Mouse (Mus musculus) stomach, embryonic 16.5 days (tissue): Measurements from ENCODE around the gene Bcl7a. TPM values are rescaled to one million over a fixed set of nuclear protein-coding genes. Genes with fewer than 3 reads are reported as not detected.

Experiments
- ATAC-seq: fragments of 200-750 bp; cut with Nextera tagmentation; 2 replicates; pipeline ENCODE4 v1.8.0; 2017; ENCODE audit warnings: moderate number of reproducible peaks, moderate TSS enrichment; ENCODE audit not compliant: insufficient read depth, low FRiP score
- H3K27ac ChIP-seq: fragments of 300-500 bp; sonication (generic); 2 replicates; pipeline ENCODE4 v1.5.1; 2014; ENCODE audit warnings: low read length
- H3K27me3 ChIP-seq: fragments of 300-500 bp; sonication (generic); 2 replicates; pipeline ENCODE4 v1.6.1; 2014; ENCODE audit warnings: low read length, control low read depth, mixed read lengths; ENCODE audit not compliant: control insufficient read depth, insufficient read depth
- H3K36me3 ChIP-seq: fragments of 300-500 bp; sonication (generic); 2 replicates; pipeline ENCODE4 v1.6.1; 2014; ENCODE audit warnings: low read length; ENCODE audit not compliant: control insufficient read depth, insufficient read depth
- H3K4me1 ChIP-seq: fragments of 300-500 bp; sonication (generic); 2 replicates; pipeline ENCODE4 v1.6.1; 2014; ENCODE audit warnings: low read length, control low read depth, mixed read lengths; ENCODE audit not compliant: control insufficient read depth, insufficient read depth
- H3K4me2 ChIP-seq: fragments of 300-500 bp; sonication (generic); 2 replicates; pipeline ENCODE4 v1.6.1; 2014; ENCODE audit warnings: low read depth, low read length, mixed read lengths
- H3K4me3 ChIP-seq: fragments of 300-500 bp; sonication (generic); replicated peaks from 2 replicates; pipeline ENCODE4 v1.5.1; 2014; ENCODE audit warnings: mild to moderate bottlenecking, low read length
- H3K9ac ChIP-seq: fragments of 300-500 bp; sonication (generic); 2 replicates; pipeline ENCODE4 v1.6.1; 2014; ENCODE audit warnings: low read length
- H3K9me3 ChIP-seq: fragments of 300-500 bp; sonication (generic); replicated peaks from 2 replicates; pipeline ENCODE4 v1.6.1; 2016; ENCODE audit warnings: low read length, control low read depth; ENCODE audit not compliant: control insufficient read depth
- WGBS: fragments of 180-500 bp; shearing (Covaris S2); extraction: QIAGEN DNeasy Blood & Tissue Kit; methylation state at CpG from one replicate; pipeline ENCODE4 v1.1.7; 2014; 5-methylcytosine and 5-hydroxymethylcytosine counted together
- polyA plus RNA-seq: library from polyadenylated mRNA; unstranded; fragments of >200 nt; fragmentation: Nextera tagmentation; extraction: Ambion mirVana; gene quantifications from 2 replicates; pipeline ENCODE4 v1.2.1, GENCODE M21; 2015

Gene Bcl7a
- polyA plus RNA-seq, 1 experiment from 2014 or later = 20.4 TPM

- H3K4me2 ChIP-seq = no peak overlapping the region
- H3K4me3 ChIP-seq = no peak overlapping the region
- no peak for ATAC-seq
- H3K9ac ChIP-seq = no peak overlapping the region
- no peaks in the 10 kb centered on the region for H3K27me3 ChIP-seq
- 80% methylated on average over 13 of the region's 13 CpGs for WGBS
- H3K4me1 ChIP-seq = 0 out of 2 replicates have a peak, but pooled peaks cover 2% of the 10 kb centered on the region
- H3K36me3 ChIP-seq = peaks cover 11% of the 10 kb centered on the region; the same call in 1 of the 2 replicates
- H3K9me3 ChIP-seq = no peaks in the 10 kb centered on the region
- no peak overlapping the region for H3K27ac ChIP-seq
Observed at GRCm38 (mm10) chr5:123368869-123369488, 25.3 kb downstream of the Bcl7a start.

GRCm38 (mm10) chr5:123370049-123370448, 26.4 kb downstream of the Bcl7a start:
- no peaks in the 10 kb centered on the region for H3K27me3 ChIP-seq
- H3K9ac ChIP-seq = no peak overlapping the region
- peaks cover 11% of the 10 kb centered on the region; the same call in 1 of the 2 replicates for H3K36me3 ChIP-seq
- H3K9me3 ChIP-seq = no peaks in the 10 kb centered on the region
- WGBS = 81% methylated on average over 5 of the region's 5 CpGs
- ATAC-seq = no peak
- no peak overlapping the region for H3K4me3 ChIP-seq
- H3K27ac ChIP-seq = no peak overlapping the region
- H3K4me2 ChIP-seq = no peak overlapping the region
- H3K4me1 ChIP-seq = no peaks in the 10 kb centered on the region

- Histone ChIP-seq H3K4me2 (no peak overlapping the region), H3K9me3 (no peaks in the 10 kb centered on the region), H3K4me3 (no peak overlapping the region), H3K4me1 (peaks cover 19% of the 10 kb centered on the region; the same call in 1 of the 2 replicates), H3K27ac (no peak overlapping the region), H3K27me3 (no peaks in the 10 kb centered on the region), H3K36me3 (peaks cover 11% of the 10 kb centered on the region; the same call in 1 of the 2 replicates), H3K9ac (no peak overlapping the region)
- WGBS = 86% methylated on average over 10 of the region's 10 CpGs
- ATAC-seq = no peak
Observed at GRCm38 (mm10) chr5:123375262-123375661, 31.6 kb downstream of the Bcl7a start.

GRCm38 (mm10) chr5:123375793-123376452, 32.3 kb downstream of the Bcl7a start:
- no peak overlapping the region for H3K9ac ChIP-seq
- peaks cover 9% of the 10 kb centered on the region; the same call in 1 of the 2 replicates for H3K36me3 ChIP-seq
- peak overlapping the region; percentile 39; the same call in 1 of the 2 replicates for H3K4me2 ChIP-seq
- H3K9me3 ChIP-seq = no peaks in the 10 kb centered on the region
- no peak for ATAC-seq
- H3K4me3 ChIP-seq = no peak overlapping the region
- no peak overlapping the region for H3K27ac ChIP-seq
- peaks cover 19% of the 10 kb centered on the region; the same call in 1 of the 2 replicates for H3K4me1 ChIP-seq
- 85% methylated on average over 6 of the region's 6 CpGs for WGBS
- no peaks in the 10 kb centered on the region for H3K27me3 ChIP-seq

- Histone ChIP-seq H3K36me3 (0 out of 2 replicates have a peak, but pooled peaks cover 3% of the 10 kb centered on the region), H3K27ac (peak overlapping the region; percentile 6; the same call in 1 of the 2 replicates), H3K4me1 (peaks cover 19% of the 10 kb centered on the region; the same call in 1 of the 2 replicates), H3K9me3 (no peaks in the 10 kb centered on the region), H3K4me2 (peak overlapping the region; percentile 39), H3K27me3 (no peaks in the 10 kb centered on the region), H3K4me3 (no peak overlapping the region), H3K9ac (no peak overlapping the region)
- 14% methylated on average over 10 of the region's 10 CpGs for WGBS
- peak; percentile 65; the same call in 1 of the 2 replicates for ATAC-seq
Observed at GRCm38 (mm10) chr5:123376569-123376968, 32.9 kb downstream of the Bcl7a start.

GRCm38 (mm10) chr5:123377120-123377955, 33.7 kb downstream of the Bcl7a start:
- H3K27ac ChIP-seq = peak overlapping the region; percentile 6; the same call in 1 of the 2 replicates

GRCm38 (mm10) chr5:123378712-123379111, 35.1 kb downstream of the Bcl7a start:
- H3K4me3 ChIP-seq = no peak overlapping the region
- H3K9me3 ChIP-seq = no peaks in the 10 kb centered on the region
- H3K4me2 ChIP-seq = no peak overlapping the region
- H3K27ac ChIP-seq = no peak overlapping the region
- H3K27me3 ChIP-seq = peaks cover 6% of the 10 kb centered on the region; the same call in 1 of the 2 replicates
- 65% methylated on average over 9 of the region's 9 CpGs for WGBS
- no peak for ATAC-seq
- H3K9ac ChIP-seq = 0 out of 2 replicates have a peak overlapping the region, but pooled peaks have one; percentile 11
- H3K4me1 ChIP-seq = peaks cover 24% of the 10 kb centered on the region; the same call in 1 of the 2 replicates
- H3K36me3 ChIP-seq = no peaks in the 10 kb centered on the region

More at GRCm38 (mm10) chr5:123377120-123377955, 33.7 kb downstream of the Bcl7a start:
- no peak overlapping the region; the same call in 1 of the 2 replicates for H3K4me2 ChIP-seq
- H3K9ac ChIP-seq = no peak overlapping the region
- no peaks in the 10 kb centered on the region for H3K9me3 ChIP-seq
- H3K27me3 ChIP-seq = peaks cover 5% of the 10 kb centered on the region; the same call in 1 of the 2 replicates
- H3K36me3 ChIP-seq = no peaks in the 10 kb centered on the region
- WGBS = 63% methylated on average over 15 of the region's 15 CpGs
- peak; percentile 65; the same call in 1 of the 2 replicates for ATAC-seq
- no peak overlapping the region for H3K4me3 ChIP-seq
- peaks cover 24% of the 10 kb centered on the region; the same call in 1 of the 2 replicates for H3K4me1 ChIP-seq

- ATAC-seq = no peak
- Histone ChIP-seq H3K27ac (no peak overlapping the region), H3K36me3 (no peaks in the 10 kb centered on the region), H3K27me3 (peaks cover 6% of the 10 kb centered on the region; the same call in 1 of the 2 replicates), H3K4me3 (no peak overlapping the region), H3K4me1 (peaks cover 24% of the 10 kb centered on the region; the same call in 1 of the 2 replicates), H3K9me3 (no peaks in the 10 kb centered on the region), H3K4me2 (no peak overlapping the region), H3K9ac (no peak overlapping the region)
- 60% methylated on average over 5 of the region's 5 CpGs for WGBS
Observed at GRCm38 (mm10) chr5:123379504-123379931, 35.9 kb downstream of the Bcl7a start.
